Mouse (Mus musculus): ENCODE measurements at regions not wholly inside any gene's neighbourhood (a gene's known extent, or its start where the extent isn't known, plus 50 kb on each side); places are given as distances from the start of the nearest gene placed in this dataset.

DNA sequence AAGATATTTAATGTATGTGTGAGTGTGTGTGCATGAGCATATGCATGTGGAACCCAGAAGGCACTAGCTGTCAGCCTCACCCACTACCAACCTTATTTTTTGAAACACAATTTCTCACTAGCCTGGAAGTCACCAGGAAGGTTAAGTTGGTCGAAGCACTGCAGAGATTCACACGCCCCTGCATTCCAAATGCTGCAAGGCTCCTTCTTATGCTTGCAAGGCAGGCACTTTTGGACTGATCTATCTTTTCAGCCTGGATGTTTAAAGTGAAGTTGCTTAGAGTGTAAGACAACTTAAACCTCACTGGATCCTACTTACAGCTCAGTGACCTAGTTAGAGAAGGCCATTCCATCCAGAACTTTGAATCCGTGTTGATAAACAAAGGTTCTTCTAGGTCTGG lies 56.7 kb upstream of the Lmcd1 start:
- intact Hi-C loops (cut with DNase I): no loop called here
- no peak for DNase-seq (ENCODE audit: low spot score in 2 of 2)

DNA sequence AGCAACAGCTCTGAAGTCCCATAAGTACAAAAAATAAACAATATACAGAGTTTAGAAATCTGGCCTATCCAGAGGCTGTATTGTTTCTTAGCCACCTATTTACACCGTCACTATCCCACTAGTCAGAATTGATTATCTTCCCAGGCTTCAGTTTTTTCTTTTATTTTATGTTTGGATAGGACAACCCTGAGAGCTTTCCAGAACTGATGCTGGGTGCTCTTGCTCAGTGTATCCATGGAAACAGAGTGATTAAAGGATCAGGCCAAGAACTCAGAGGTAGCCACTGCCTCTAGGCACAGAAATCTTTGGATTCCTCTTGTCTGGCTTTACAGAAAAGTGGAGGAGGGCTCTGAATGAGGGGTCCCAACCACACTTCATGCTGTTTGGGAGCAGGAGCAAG lies 55.3 kb upstream of the Lmcd1 start:
- intact Hi-C loops (cut with DNase I): no loop called here
- no peak for DNase-seq (ENCODE audit: low spot score in 2 of 2)

DNA sequence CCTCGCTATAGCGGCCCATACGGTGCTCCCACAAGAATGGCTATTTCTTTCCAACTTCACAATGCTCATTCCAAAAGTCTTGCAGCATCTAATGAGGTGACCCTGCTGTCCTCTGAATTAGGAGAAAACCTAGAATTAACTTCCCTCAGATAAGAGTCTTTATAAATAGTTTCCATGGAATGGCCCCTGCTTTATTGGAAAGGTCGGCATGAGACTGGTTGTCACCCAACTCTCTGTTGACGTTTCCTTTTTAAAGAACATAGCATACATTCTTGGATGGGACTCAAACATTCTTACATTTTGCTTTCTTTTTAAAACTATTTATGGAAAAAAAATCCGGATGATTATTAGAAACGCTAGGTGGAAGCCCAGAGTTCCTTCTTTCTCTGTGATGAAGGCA lies 53.9 kb upstream of the Lmcd1 start:
- DNase-seq (ENCODE audit: low spot score in 2 of 2): no peak
- intact Hi-C loops (cut with DNase I): no loop called here

DNA sequence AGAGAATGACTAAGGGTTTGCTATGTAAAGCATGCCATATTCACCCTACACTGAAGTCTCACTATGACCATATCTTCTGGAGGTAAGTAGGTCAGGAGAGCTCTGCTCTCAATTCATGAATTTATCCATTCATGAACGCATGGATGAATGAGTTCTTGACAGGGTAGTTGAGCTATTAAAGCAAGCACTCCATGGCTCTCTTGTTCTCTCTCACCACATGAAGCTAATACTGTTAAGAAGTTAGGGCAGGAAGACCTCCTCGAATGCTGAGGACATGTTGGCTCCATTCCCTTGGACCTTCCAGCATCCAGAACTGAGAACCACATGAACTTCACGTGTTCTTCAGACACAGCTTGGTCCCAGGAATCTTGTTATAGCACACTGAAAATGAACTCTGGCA lies 53.4 kb upstream of the Lmcd1 start:
- intact Hi-C loops (cut with DNase I): no loop called here
- DNase-seq (ENCODE audit: low spot score in 2 of 2): no peak

DNA sequence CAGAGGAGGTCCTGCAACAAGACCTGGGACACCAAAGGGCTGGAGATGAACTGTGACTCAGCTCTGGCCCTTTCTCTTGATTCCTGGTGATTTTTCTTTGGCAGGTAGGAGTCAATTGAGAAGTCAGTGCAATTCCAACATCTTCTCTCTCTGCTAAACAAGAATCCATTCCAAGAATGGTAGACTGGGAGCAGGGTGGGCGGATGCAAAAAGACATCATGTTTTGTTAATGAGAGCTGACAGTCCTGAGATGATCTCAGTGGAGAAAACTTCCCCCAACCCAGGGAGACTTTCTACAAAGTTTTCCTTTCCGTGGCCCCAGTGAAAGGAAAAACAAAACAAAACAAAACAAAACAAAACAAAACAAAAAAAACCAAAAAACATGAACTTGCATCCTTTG lies 52.2 kb upstream of the Lmcd1 start:
- no peak for DNase-seq (ENCODE audit: low spot score in 2 of 2)
- intact Hi-C loops (cut with DNase I): no loop called here

DNA sequence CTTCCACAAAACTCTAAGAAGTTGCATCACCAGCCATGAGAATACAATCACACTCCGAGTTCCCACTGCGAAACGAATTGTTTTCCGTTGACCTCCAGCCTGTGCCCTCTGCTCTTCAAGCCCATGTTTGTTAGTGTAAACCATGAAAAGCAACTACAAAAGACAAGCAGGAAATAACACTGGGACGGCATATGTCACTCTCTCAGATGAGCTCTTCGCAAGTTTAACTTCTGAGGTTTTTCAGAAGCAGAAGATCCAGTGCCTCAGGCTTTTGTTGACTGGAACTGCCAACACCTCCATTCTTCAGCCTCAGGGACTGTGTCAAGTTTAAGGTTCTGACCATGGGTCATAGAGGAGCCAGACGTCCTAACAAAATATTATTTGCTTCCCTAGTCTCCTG lies 50.2 kb upstream of the Lmcd1 start:
- no peak for DNase-seq (ENCODE audit: low spot score in 2 of 2)
- intact Hi-C loops (cut with DNase I): no loop called here

Measured in left cerebral cortex, postnatal 14 days (tissue).